Mouse (Mus musculus): ENCODE measurements around the gene Mthfd1. TPM values are rescaled to one million over a fixed set of nuclear protein-coding genes. Genes with fewer than 3 reads are reported as not detected.

Gene Mthfd1
- polyA plus RNA-seq, 1 experiment from 2014 or later, result 101 TPM

- ATAC-seq (replicated peaks; ENCODE audit: low FRiP score, low TSS enrichment, low read depth) (no peak), DNase-seq (ENCODE audit: low spot score) (no peak)
- Histone ChIP-seq H3K4me3 (ENCODE audit: low read depth, low read length) (no peak overlapping the region), H3K4me2 (ENCODE audit: low read length) (no peak overlapping the region), H3K36me3 (ENCODE audit: control insufficient read depth, insufficient read depth, low read length) (peaks cover 13% of the 10 kb centered on the region), H3K27ac (ENCODE audit: low read depth) (no peak overlapping the region), H3K4me1 (replicated peaks; ENCODE audit: control insufficient read depth, insufficient read depth, low read length) (no peaks in the 10 kb centered on the region), H3K27me3 (replicated peaks; ENCODE audit: control insufficient read depth, insufficient read depth, low read length) (no peaks in the 10 kb centered on the region), H3K9me3 (ENCODE audit: control insufficient read depth, low read length) (no peaks in the 10 kb centered on the region), H3K9ac (ENCODE audit: low read length) (no peak overlapping the region)
- 88% methylated on average over 10 of the region's 10 CpGs for WGBS
Observed at GRCm38 (mm10) chr12:76268686-76269085, 13.6 kb downstream of the Mthfd1 start.

DNA sequence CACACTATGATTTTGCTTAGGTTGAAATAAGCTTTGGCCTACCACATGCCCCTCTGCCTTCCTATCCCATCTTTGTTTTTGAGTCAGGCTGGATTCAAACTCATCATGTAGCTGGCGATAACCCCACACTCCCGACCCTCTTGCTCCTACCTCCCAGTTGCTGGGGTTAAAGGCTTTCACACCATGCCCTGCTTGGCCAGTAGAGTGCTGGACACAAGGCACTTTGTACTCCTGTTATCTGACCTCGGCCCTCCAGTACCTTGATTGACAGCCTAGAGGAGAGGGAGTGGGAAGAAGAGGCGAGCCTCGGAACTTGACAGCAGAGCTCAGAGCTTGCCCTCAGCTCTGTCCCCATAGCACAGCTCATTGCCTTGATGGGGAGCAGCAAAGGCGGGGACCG is 14.1 kb downstream of the Mthfd1 start:
- H3K4me3 ChIP-seq (ENCODE audit: low read depth, low read length), result no peak overlapping the region
- H3K36me3 ChIP-seq (ENCODE audit: control insufficient read depth, insufficient read depth, low read length), result peaks cover 13% of the 10 kb centered on the region
- H3K9me3 ChIP-seq (ENCODE audit: control insufficient read depth, low read length), result no peaks in the 10 kb centered on the region
- H3K9ac ChIP-seq (ENCODE audit: low read length), result no peak overlapping the region
- H3K27ac ChIP-seq (ENCODE audit: low read depth), result no peak overlapping the region
- no peaks in the 10 kb centered on the region for H3K4me1 ChIP-seq (replicated peaks; ENCODE audit: control insufficient read depth, insufficient read depth, low read length)
- no peaks in the 10 kb centered on the region for H3K27me3 ChIP-seq (replicated peaks; ENCODE audit: control insufficient read depth, insufficient read depth, low read length)
- WGBS, result 73% methylated on average over 7 of the region's 7 CpGs
- H3K4me2 ChIP-seq (ENCODE audit: low read length), result no peak overlapping the region
- no peak for DNase-seq (ENCODE audit: low spot score)
- no peak for ATAC-seq (replicated peaks; ENCODE audit: low FRiP score, low TSS enrichment, low read depth)

DNA sequence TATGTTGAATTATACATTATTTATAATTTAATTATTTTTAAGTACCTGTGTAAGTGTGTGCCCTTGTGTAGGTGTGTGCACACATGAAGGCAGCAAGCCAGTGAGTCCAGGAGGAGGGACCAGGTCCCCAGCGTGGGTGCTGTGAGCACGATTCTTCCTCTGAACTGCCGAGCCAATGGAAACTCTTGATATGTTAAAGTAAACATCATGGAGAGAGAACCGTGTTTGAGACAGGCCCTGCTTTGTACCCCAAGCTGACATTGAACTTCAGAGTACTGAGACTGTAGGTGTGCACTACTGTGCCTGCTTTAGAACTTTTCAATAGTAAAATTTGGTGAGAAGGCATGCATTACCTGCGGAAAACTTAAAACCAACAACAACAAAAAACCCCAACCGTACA is 16.4 kb downstream of the Mthfd1 start:
- Histone ChIP-seq H3K36me3 (ENCODE audit: control insufficient read depth, insufficient read depth, low read length) (peaks cover 19% of the 10 kb centered on the region), H3K27me3 (replicated peaks; ENCODE audit: control insufficient read depth, insufficient read depth, low read length) (no peaks in the 10 kb centered on the region), H3K4me1 (replicated peaks; ENCODE audit: control insufficient read depth, insufficient read depth, low read length) (no peaks in the 10 kb centered on the region), H3K27ac (ENCODE audit: low read depth) (no peak overlapping the region), H3K4me3 (ENCODE audit: low read depth, low read length) (no peak overlapping the region), H3K4me2 (ENCODE audit: low read length) (no peak overlapping the region), H3K9me3 (ENCODE audit: control insufficient read depth, low read length) (no peaks in the 10 kb centered on the region), H3K9ac (ENCODE audit: low read length) (no peak overlapping the region)
- DNase-seq (ENCODE audit: low spot score) (no peak), ATAC-seq (replicated peaks; ENCODE audit: low FRiP score, low TSS enrichment, low read depth) (no peak)
- 87% methylated on average over 6 of the region's 6 CpGs for WGBS

- Histone ChIP-seq H3K9ac (ENCODE audit: low read length) (no peak overlapping the region), H3K4me2 (ENCODE audit: low read length) (no peak overlapping the region), H3K27ac (ENCODE audit: low read depth) (no peak overlapping the region), H3K4me1 (replicated peaks; ENCODE audit: control insufficient read depth, insufficient read depth, low read length) (no peaks in the 10 kb centered on the region), H3K36me3 (ENCODE audit: control insufficient read depth, insufficient read depth, low read length) (peaks cover 19% of the 10 kb centered on the region), H3K9me3 (ENCODE audit: control insufficient read depth, low read length) (no peaks in the 10 kb centered on the region), H3K27me3 (replicated peaks; ENCODE audit: control insufficient read depth, insufficient read depth, low read length) (no peaks in the 10 kb centered on the region), H3K4me3 (ENCODE audit: low read depth, low read length) (no peak overlapping the region)
- DNase-seq (ENCODE audit: low spot score), result no peak
- WGBS, result 91% methylated on average over 10 of the region's 10 CpGs
- ATAC-seq (replicated peaks; ENCODE audit: low FRiP score, low TSS enrichment, low read depth), result no peak
Observed at GRCm38 (mm10) chr12:76272610-76273524, 17.8 kb downstream of the Mthfd1 start.

DNA sequence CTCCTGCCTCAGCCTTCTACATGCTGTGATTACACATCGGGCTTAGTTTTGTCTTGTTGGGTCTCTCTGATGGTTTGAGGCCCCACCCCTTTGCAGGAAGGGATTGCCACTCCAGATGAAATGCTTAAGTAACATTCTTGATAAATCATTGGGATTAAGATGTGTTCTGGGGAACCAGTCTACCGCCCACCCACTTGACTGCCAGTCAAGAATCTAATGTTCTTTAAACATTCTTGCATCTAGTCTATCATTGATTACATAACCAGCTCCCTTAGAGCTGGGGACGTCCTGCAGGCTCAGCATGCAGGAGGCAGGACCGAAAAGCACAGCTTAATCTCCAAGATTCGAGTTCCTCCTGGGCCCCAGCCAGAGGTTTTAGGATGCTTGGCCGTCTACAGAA is 23.1 kb downstream of the Mthfd1 start:
- H3K9me3 ChIP-seq (ENCODE audit: control insufficient read depth, low read length), result no peaks in the 10 kb centered on the region
- ATAC-seq (replicated peaks; ENCODE audit: low FRiP score, low TSS enrichment, low read depth) (no peak), DNase-seq (ENCODE audit: low spot score) (no peak)
- 72% methylated on average over 6 of the region's 6 CpGs for WGBS
- no peak overlapping the region for H3K4me3 ChIP-seq (ENCODE audit: low read depth, low read length)
- H3K27me3 ChIP-seq (replicated peaks; ENCODE audit: control insufficient read depth, insufficient read depth, low read length), result no peaks in the 10 kb centered on the region
- peaks cover 38% of the 10 kb centered on the region for H3K36me3 ChIP-seq (ENCODE audit: control insufficient read depth, insufficient read depth, low read length)
- no peak overlapping the region for H3K9ac ChIP-seq (ENCODE audit: low read length)
- no peak overlapping the region for H3K27ac ChIP-seq (ENCODE audit: low read depth)
- no peak overlapping the region for H3K4me2 ChIP-seq (ENCODE audit: low read length)
- 0 out of 2 replicates have a peak, but pooled peaks cover 4% of the 10 kb centered on the region for H3K4me1 ChIP-seq (replicated peaks; ENCODE audit: control insufficient read depth, insufficient read depth, low read length)

- no peak overlapping the region for H3K27ac ChIP-seq (ENCODE audit: low read depth)
- no peak overlapping the region for H3K9ac ChIP-seq (ENCODE audit: low read length)
- no peaks in the 10 kb centered on the region for H3K9me3 ChIP-seq (ENCODE audit: control insufficient read depth, low read length)
- ATAC-seq (replicated peaks; ENCODE audit: low FRiP score, low TSS enrichment, low read depth), result no peak
- no peaks in the 10 kb centered on the region for H3K27me3 ChIP-seq (replicated peaks; ENCODE audit: control insufficient read depth, insufficient read depth, low read length)
- peaks cover 52% of the 10 kb centered on the region for H3K36me3 ChIP-seq (ENCODE audit: control insufficient read depth, insufficient read depth, low read length)
- WGBS, result 89% methylated on average over 9 of the region's 9 CpGs
- H3K4me2 ChIP-seq (ENCODE audit: low read length), result no peak overlapping the region
- no peak overlapping the region for H3K4me3 ChIP-seq (ENCODE audit: low read depth, low read length)
- DNase-seq (ENCODE audit: low spot score), result no peak
- H3K4me1 ChIP-seq (replicated peaks; ENCODE audit: control insufficient read depth, insufficient read depth, low read length), result 0 out of 2 replicates have a peak, but pooled peaks cover 4% of the 10 kb centered on the region
Observed at GRCm38 (mm10) chr12:76280556-76280955, 25.5 kb downstream of the Mthfd1 start.

DNA sequence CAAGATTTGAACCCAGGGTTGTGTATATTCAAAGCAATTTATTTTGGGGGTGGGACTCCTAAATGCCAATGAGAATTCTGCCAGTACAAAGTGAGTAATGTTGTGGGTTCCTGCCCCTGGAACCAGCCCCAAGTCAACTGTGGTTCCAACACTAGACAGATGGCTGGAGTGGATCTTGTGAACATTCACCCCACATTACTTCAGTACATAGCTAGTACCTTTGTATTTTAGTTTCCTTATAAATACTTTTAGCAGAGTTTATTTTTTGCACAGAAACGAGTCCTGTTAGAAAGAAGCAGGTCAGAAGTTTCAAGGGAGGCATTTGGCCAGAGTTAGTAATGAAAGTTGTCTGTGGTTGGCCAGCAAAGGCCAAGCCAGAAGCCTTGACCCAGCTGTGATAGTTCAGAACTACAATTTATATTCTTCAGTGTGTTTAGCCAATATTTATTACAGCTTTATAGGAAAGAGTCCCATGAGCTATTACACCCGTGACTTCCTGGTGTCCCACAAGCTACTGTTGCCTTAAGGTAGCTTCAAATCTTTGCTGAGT is 26.1 kb downstream of the Mthfd1 start:
- no peak overlapping the region for H3K4me2 ChIP-seq (ENCODE audit: low read length)
- H3K4me1 ChIP-seq (replicated peaks; ENCODE audit: control insufficient read depth, insufficient read depth, low read length), result 0 out of 2 replicates have a peak, but pooled peaks cover 4% of the 10 kb centered on the region
- WGBS, result 92% methylated on average over 2 of the region's 2 CpGs
- no peaks in the 10 kb centered on the region for H3K27me3 ChIP-seq (replicated peaks; ENCODE audit: control insufficient read depth, insufficient read depth, low read length)
- peaks cover 52% of the 10 kb centered on the region for H3K36me3 ChIP-seq (ENCODE audit: control insufficient read depth, insufficient read depth, low read length)
- no peaks in the 10 kb centered on the region for H3K9me3 ChIP-seq (ENCODE audit: control insufficient read depth, low read length)
- no peak overlapping the region for H3K4me3 ChIP-seq (ENCODE audit: low read depth, low read length)
- no peak overlapping the region for H3K9ac ChIP-seq (ENCODE audit: low read length)
- DNase-seq (ENCODE audit: low spot score), result no peak
- no peak overlapping the region for H3K27ac ChIP-seq (ENCODE audit: low read depth)
- ATAC-seq (replicated peaks; ENCODE audit: low FRiP score, low TSS enrichment, low read depth), result no peak

- peaks cover 52% of the 10 kb centered on the region for H3K36me3 ChIP-seq (ENCODE audit: control insufficient read depth, insufficient read depth, low read length)
- DNase-seq (ENCODE audit: low spot score) (no peak), ATAC-seq (replicated peaks; ENCODE audit: low FRiP score, low TSS enrichment, low read depth) (no peak)
- WGBS, result 43% methylated on average over 4 of the region's 4 CpGs
- H3K9ac ChIP-seq (ENCODE audit: low read length), result no peak overlapping the region
- no peak overlapping the region for H3K4me2 ChIP-seq (ENCODE audit: low read length)
- H3K4me3 ChIP-seq (ENCODE audit: low read depth, low read length), result no peak overlapping the region
- H3K27ac ChIP-seq (ENCODE audit: low read depth), result no peak overlapping the region
- no peaks in the 10 kb centered on the region for H3K27me3 ChIP-seq (replicated peaks; ENCODE audit: control insufficient read depth, insufficient read depth, low read length)
- H3K4me1 ChIP-seq (replicated peaks; ENCODE audit: control insufficient read depth, insufficient read depth, low read length), result 0 out of 2 replicates have a peak, but pooled peaks cover 4% of the 10 kb centered on the region
- H3K9me3 ChIP-seq (ENCODE audit: control insufficient read depth, low read length), result no peaks in the 10 kb centered on the region
Observed at GRCm38 (mm10) chr12:76282132-76282531, 27.0 kb downstream of the Mthfd1 start.

All from intestine, embryonic 14.5 days (tissue).